Mouse (Mus musculus) forebrain, embryonic 14.5 days (tissue): ENCODE data around the gene Txndc12. TPM values are rescaled to one million over a fixed set of nuclear protein-coding genes. Genes with fewer than 3 reads are reported as not detected.

Experiments used
- ATAC-seq: fragments of 200-750 bp; cut with Nextera tagmentation; 2 replicates; pipeline ENCODE4 v1.8.0; 2017; ENCODE audit warnings: mild to moderate bottlenecking, moderate library complexity
- DNase-seq: peaks from one replicate; pipeline ENCODE4 v3.0.0-alpha.2; 2015; ENCODE audit warnings: low spot score
- H3K27ac ChIP-seq: fragments of 300-500 bp; sonication (generic); 2 replicates; pipeline ENCODE4 v1.5.1; 2014; ENCODE audit warnings: low read depth, mild to moderate bottlenecking, control low read depth, low read length, moderate library complexity
- H3K27me3 ChIP-seq: fragments of 300-500 bp; sonication (generic); replicated peaks from 2 replicates; pipeline ENCODE4 v1.6.1; 2014; ENCODE audit warnings: low read length, control low read depth, mixed read lengths; ENCODE audit not compliant: control insufficient read depth, insufficient read depth
- H3K36me3 ChIP-seq: fragments of 300-500 bp; sonication (generic); 2 replicates; pipeline ENCODE4 v1.6.1; 2014; ENCODE audit warnings: low read length, control low read depth; ENCODE audit not compliant: control insufficient read depth, insufficient read depth
- H3K4me1 ChIP-seq: fragments of 300-500 bp; sonication (generic); 2 replicates; pipeline ENCODE4 v1.6.1; 2014; ENCODE audit warnings: antibody characterized with exemption, low read length, control low read depth; ENCODE audit not compliant: control insufficient read depth, insufficient read depth
- H3K4me2 ChIP-seq: fragments of 300-500 bp; sonication (generic); 2 replicates; pipeline ENCODE4 v1.6.1; 2014; ENCODE audit warnings: mild to moderate bottlenecking, control low read depth, low read length
- H3K4me3 ChIP-seq: fragments of 300-500 bp; sonication (generic); 2 replicates; pipeline ENCODE4 v1.5.1; 2014; ENCODE audit warnings: low read depth, low read length, control low read depth
- H3K9ac ChIP-seq: fragments of 300-500 bp; sonication (generic); 2 replicates; pipeline ENCODE4 v1.6.1; 2014; ENCODE audit warnings: mild to moderate bottlenecking, low read length, control low read depth, moderate library complexity
- H3K9me3 ChIP-seq: fragments of 300-500 bp; sonication (generic); replicated peaks from 2 replicates; pipeline ENCODE4 v1.6.1; 2016; ENCODE audit warnings: low read length, control low read depth, mixed read lengths; ENCODE audit not compliant: control insufficient read depth
- WGBS: fragments of 180-500 bp; shearing (Covaris S2); extraction: QIAGEN DNeasy Blood & Tissue Kit; methylation state at CpG from one replicate; pipeline ENCODE4 v1.1.7; 2014; 5-methylcytosine and 5-hydroxymethylcytosine counted together
- polyA plus RNA-seq: library from polyadenylated mRNA; unstranded; fragments of >200 nt; fragmentation: Nextera tagmentation; extraction: Ambion mirVana; gene quantifications from 2 replicates; pipeline ENCODE4 v1.2.1, GENCODE M21; 2014

Txndc12 gene
- polyA plus RNA-seq, 1 experiment from 2014 or later = 94.3 TPM

DNA sequence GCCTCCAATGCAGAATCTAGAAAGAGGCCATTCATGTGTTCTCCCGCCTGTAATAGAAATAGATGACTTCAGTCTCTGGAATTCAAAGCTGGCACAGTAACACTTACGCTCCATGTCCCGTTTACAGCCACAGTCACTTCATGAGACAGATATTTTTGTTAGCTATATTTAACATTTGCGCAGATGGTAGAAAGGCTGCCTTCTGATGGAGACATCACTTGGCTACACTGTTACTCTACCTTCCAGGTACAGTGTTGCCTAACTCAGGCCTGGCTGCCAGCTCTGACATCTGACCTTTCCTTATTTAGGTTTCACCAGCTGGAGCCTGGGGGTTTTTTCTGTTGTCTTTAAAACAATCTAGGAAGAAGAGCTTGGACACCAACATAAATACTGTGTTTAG is 3.6 kb downstream of the Txndc12 start:
- Histone ChIP-seq H3K9ac (no peak overlapping the region), H3K4me1 (peaks cover 17% of the 10 kb centered on the region), H3K4me2 (no peak overlapping the region), H3K4me3 (no peak overlapping the region), H3K9me3 (no peaks in the 10 kb centered on the region), H3K27me3 (no peaks in the 10 kb centered on the region), H3K36me3 (peaks cover 7% of the 10 kb centered on the region; the same call in 1 of the 2 replicates), H3K27ac (no peak overlapping the region)
- no peak for DNase-seq
- 92% methylated on average over 4 of the region's 4 CpGs for WGBS
- ATAC-seq = no peak

DNA sequence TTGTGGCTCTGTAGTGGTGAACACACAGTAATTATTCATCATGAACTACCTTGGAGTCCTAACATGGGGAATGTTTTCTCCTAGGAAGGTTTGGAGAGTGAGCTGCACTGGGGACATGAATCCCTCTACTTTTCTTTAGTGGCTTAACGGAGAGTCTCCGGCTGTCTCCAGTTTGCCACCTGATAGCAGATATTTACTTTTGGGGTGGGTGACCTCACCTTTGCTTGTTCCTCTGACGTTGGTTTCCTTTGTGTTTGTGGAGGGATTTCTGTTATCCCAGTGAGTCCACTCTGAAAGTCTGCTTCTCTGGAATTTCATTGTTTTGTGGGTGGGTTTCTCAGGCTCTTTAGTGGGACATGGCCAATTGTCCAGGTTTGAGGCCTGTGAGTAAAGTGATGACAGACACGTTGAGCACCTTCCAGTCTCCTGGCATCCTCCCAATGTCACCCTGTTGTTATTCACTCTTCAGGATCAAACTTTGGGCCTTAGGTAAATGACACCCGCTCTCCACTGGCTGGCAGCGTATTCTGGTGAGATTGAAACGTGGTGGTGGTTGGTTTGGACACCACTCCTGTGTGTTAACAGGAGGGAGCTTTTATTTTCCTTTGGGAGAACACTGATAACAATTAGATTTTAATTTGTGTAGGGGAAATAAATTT is 7.6 kb downstream of the Txndc12 start:
- no peak overlapping the region for H3K4me2 ChIP-seq
- no peak overlapping the region for H3K27ac ChIP-seq
- no peaks in the 10 kb centered on the region for H3K27me3 ChIP-seq
- peaks cover 7% of the 10 kb centered on the region; the same call in 1 of the 2 replicates for H3K36me3 ChIP-seq
- no peak overlapping the region for H3K9ac ChIP-seq
- no peak overlapping the region for H3K4me3 ChIP-seq
- H3K4me1 ChIP-seq = no peaks in the 10 kb centered on the region
- no peaks in the 10 kb centered on the region for H3K9me3 ChIP-seq
- WGBS = 87% methylated on average over 7 of the region's 7 CpGs
- DNase-seq = no peak
- no peak for ATAC-seq

DNA sequence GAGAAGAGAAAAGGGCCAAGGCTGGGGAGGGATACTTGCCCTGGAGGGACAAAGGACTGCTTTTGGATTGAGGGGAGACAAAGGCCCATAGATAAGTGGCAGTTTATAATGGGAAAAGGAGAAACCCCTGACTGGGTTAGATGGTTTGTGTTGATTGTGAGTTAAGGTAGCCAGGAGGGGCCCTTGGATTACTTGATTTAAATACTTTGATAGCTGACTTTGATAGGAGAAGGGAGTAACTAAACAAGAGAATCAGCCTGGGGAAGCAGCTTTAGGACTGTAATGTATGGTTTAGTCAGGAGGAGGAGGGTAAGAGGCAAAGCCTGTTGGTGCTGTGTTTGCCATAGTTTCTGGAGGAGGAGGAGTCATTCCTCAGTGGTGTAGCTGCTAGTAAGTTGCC is 8.9 kb downstream of the Txndc12 start:
- Histone ChIP-seq H3K4me2 (no peak overlapping the region), H3K9me3 (no peaks in the 10 kb centered on the region), H3K27ac (no peak overlapping the region), H3K27me3 (no peaks in the 10 kb centered on the region), H3K36me3 (peaks cover 7% of the 10 kb centered on the region; the same call in 1 of the 2 replicates), H3K4me1 (no peaks in the 10 kb centered on the region; the same call in 1 of the 2 replicates), H3K9ac (no peak overlapping the region), H3K4me3 (no peak overlapping the region)
- ATAC-seq (no peak), DNase-seq (no peak)

- no peak overlapping the region for H3K9ac ChIP-seq
- WGBS = 95% methylated on average over 5 of the region's 5 CpGs
- no peak overlapping the region for H3K4me2 ChIP-seq
- ATAC-seq = no peak
- H3K4me1 ChIP-seq = peaks cover 12% of the 10 kb centered on the region
- H3K27me3 ChIP-seq = no peaks in the 10 kb centered on the region
- peaks cover under 1% of the 10 kb centered on the region; the same call in 1 of the 2 replicates for H3K36me3 ChIP-seq
- no peak overlapping the region for H3K27ac ChIP-seq
- no peaks in the 10 kb centered on the region for H3K9me3 ChIP-seq
- DNase-seq = no peak
- no peak overlapping the region for H3K4me3 ChIP-seq
Measured at GRCm38 (mm10) chr4:108845824-108846569, 11.6 kb downstream of the Txndc12 start.

DNA sequence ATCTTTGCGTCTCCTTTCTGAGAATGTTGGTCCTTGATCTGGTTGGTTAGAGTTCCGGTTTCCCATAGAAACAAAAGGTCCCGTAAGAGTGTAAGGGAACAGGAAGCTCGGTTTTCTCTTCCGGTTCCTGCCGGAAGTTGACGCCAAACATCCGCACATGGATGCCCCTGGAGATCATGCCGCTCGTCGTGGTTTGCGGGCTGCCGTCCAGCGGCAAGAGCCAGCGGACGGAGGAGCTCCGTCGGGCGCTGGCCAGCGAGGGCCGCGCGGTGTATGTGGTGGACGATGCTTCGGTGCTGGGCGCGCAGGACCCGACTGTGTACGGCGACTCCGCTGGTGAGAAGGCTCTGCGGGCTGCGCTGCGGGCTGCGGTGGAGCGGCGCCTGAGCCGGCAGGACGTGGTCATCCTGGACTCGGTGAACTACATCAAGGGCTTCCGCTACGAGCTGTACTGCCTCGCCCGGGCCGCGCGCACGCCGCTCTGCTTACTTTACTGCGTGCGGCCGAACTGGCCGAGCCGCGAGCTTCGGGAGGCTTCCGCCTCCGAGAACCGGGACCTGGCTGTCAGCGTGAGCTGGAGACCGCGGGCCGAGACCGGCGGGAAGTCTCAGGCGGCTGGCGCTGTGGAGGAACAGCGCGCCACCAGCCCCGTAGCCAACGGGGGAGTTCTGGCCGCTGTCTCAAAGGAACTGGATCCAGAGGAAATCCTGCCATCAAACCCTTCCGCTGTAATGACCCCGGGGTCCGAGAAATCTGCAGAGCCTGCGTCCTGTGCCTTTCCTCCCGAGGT is 13.5 kb downstream of the Txndc12 start, which contains the start of gene Kti12:
TSS of gene Kti12 (plus strand) at position 71 of the 790 bp plus-strand sequence.
- peak within 1 kb of the TSS; percentile 97 for H3K4me2 ChIP-seq
- DNase-seq (peak; percentile 96), ATAC-seq (peak; percentile 95)
- peak within 1 kb of the TSS; percentile 66 for H3K27ac ChIP-seq
- no peaks in the 10 kb centered on the region for H3K9me3 ChIP-seq
- peak within 1 kb of the TSS; percentile 89 for H3K4me3 ChIP-seq
- peaks cover 3% of the 10 kb centered on the region; the same call in 1 of the 2 replicates for H3K36me3 ChIP-seq
- H3K9ac ChIP-seq = peak within 1 kb of the TSS; percentile 80
- peaks cover 12% of the 10 kb centered on the region for H3K4me1 ChIP-seq
- H3K27me3 ChIP-seq = no peaks in the 10 kb centered on the region
- under 1% methylated on average over 77 of the region's 77 CpGs for WGBS

GRCm38 (mm10) chr4:108848505-108848848 is 14.1 kb downstream of the Txndc12 start, which contains the start of gene A730015C16Rik:
TSS of gene A730015C16Rik (minus strand) at chr4:108848619.
- no peaks in the 10 kb centered on the region for H3K9me3 ChIP-seq
- H3K9ac ChIP-seq = peak within 1 kb of the TSS; percentile 80
- DNase-seq (no peak), ATAC-seq (peak; percentile 8; the same call in 1 of the 2 replicates)
- H3K4me3 ChIP-seq = peak within 1 kb of the TSS; percentile 89
- H3K4me2 ChIP-seq = peak within 1 kb of the TSS; percentile 97
- peak within 1 kb of the TSS; percentile 66 for H3K27ac ChIP-seq
- 14% methylated on average over 20 of the region's 20 CpGs for WGBS
- peaks cover 8% of the 10 kb centered on the region for H3K36me3 ChIP-seq
- H3K27me3 ChIP-seq = no peaks in the 10 kb centered on the region
- H3K4me1 ChIP-seq = peaks cover 12% of the 10 kb centered on the region

GRCm38 (mm10) chr4:108866806-108867205 is 32.4 kb downstream of the Txndc12 start:
- DNase-seq = no peak
- 80% methylated on average over 7 of the region's 7 CpGs for WGBS
- Histone ChIP-seq H3K9ac (no peak overlapping the region), H3K4me2 (no peak overlapping the region), H3K27me3 (no peaks in the 10 kb centered on the region), H3K9me3 (no peaks in the 10 kb centered on the region), H3K36me3 (peaks cover 29% of the 10 kb centered on the region), H3K4me1 (no peaks in the 10 kb centered on the region), H3K27ac (no peak overlapping the region), H3K4me3 (no peak overlapping the region)
- ATAC-seq = no peak

GRCm38 (mm10) chr4:108869730-108870374 is 35.5 kb downstream of the Txndc12 start:
- Histone ChIP-seq H3K27ac (no peak overlapping the region), H3K9me3 (no peaks in the 10 kb centered on the region), H3K9ac (no peak overlapping the region), H3K36me3 (0 out of 2 replicates have a peak, but pooled peaks cover under 1% of the 10 kb centered on the region), H3K27me3 (no peaks in the 10 kb centered on the region), H3K4me1 (no peaks in the 10 kb centered on the region), H3K4me3 (no peak overlapping the region), H3K4me2 (no peak overlapping the region)
- peak; percentile 95 for DNase-seq
- WGBS = 36% methylated on average over 10 of the region's 10 CpGs
- ATAC-seq = peak; percentile 90
